Mouse (Mus musculus) intestine, embryonic 16.5 days (tissue): Measurements from ENCODE around the gene Rnf225. TPM values are rescaled to one million over a fixed set of nuclear protein-coding genes. Genes with fewer than 3 reads are reported as not detected.

ENCODE experiments used
- ATAC-seq: fragments of 200-750 bp; cut with Nextera tagmentation; 2 replicates; pipeline ENCODE4 v1.8.0; 2017; ENCODE audit warnings: moderate TSS enrichment, moderate library complexity
- H3K27ac ChIP-seq: fragments of 300-500 bp; sonication (generic); 2 replicates; pipeline ENCODE4 v1.5.1; 2014; ENCODE audit warnings: mild to moderate bottlenecking, low read length
- H3K27me3 ChIP-seq: fragments of 300-500 bp; sonication (generic); replicated peaks from 2 replicates; pipeline ENCODE4 v1.6.1; 2014; ENCODE audit warnings: low read length, control low read depth, mixed read lengths; ENCODE audit not compliant: control insufficient read depth, insufficient read depth
- H3K36me3 ChIP-seq: fragments of 300-500 bp; sonication (generic); 2 replicates; pipeline ENCODE4 v1.6.1; 2014; ENCODE audit warnings: low read length, control low read depth; ENCODE audit not compliant: control insufficient read depth, insufficient read depth
- H3K4me1 ChIP-seq: fragments of 300-500 bp; sonication (generic); 2 replicates; pipeline ENCODE4 v1.6.1; 2014; ENCODE audit warnings: low read length, control low read depth, mixed read lengths; ENCODE audit not compliant: control insufficient read depth, insufficient read depth
- H3K4me2 ChIP-seq: fragments of 300-500 bp; sonication (generic); 2 replicates; pipeline ENCODE4 v1.6.1; 2014; ENCODE audit warnings: low read depth, low read length, control low read depth
- H3K4me3 ChIP-seq: fragments of 300-500 bp; sonication (generic); 2 replicates; pipeline ENCODE4 v1.5.1; 2014; ENCODE audit warnings: mild to moderate bottlenecking, low read length
- H3K9ac ChIP-seq: fragments of 300-500 bp; sonication (generic); 2 replicates; pipeline ENCODE4 v1.6.1; 2014; ENCODE audit warnings: low read depth, low read length
- H3K9me3 ChIP-seq: fragments of 300-500 bp; sonication (generic); 2 replicates; pipeline ENCODE4 v1.6.1; 2016; ENCODE audit warnings: low read length, control low read depth; ENCODE audit not compliant: control insufficient read depth
- WGBS: fragments of 180-500 bp; shearing (Covaris S2); extraction: QIAGEN DNeasy Blood & Tissue Kit; methylation state at CpG from one replicate; pipeline ENCODE4 v1.1.7; 2014; 5-methylcytosine and 5-hydroxymethylcytosine counted together
- polyA plus RNA-seq: library from polyadenylated mRNA; unstranded; fragments of >200 nt; fragmentation: Nextera tagmentation; extraction: Ambion mirVana; gene quantifications from 2 replicates; pipeline ENCODE4 v1.2.1, GENCODE M21; 2015

Rnf225 gene
- polyA plus RNA-seq, 1 experiment from 2014 or later, result 0.27 TPM

DNA sequence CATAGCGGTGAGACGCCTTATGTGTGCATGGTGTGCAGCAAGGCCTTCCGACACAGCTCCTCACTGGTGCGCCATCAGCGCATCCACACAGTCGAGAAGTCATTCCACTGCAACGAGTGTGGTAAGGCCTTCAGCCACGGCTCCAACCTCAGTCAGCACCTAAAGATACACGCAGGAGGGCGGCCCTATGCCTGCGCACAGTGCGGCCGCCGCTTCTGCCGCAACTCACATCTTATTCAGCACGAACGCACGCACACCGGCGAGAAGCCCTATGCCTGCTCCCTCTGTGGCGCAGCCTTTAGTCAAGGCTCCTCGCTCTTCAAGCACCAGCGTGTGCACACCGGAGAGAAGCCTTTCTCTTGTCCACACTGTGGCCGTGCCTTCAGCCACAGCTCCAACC is 43.7 kb downstream of the Rnf225 start:
- Histone ChIP-seq H3K4me3 (no peak overlapping the region), H3K27me3 (no peaks in the 10 kb centered on the region), H3K4me2 (no peak overlapping the region), H3K4me1 (peaks cover 10% of the 10 kb centered on the region), H3K36me3 (peaks cover 18% of the 10 kb centered on the region), H3K27ac (no peak overlapping the region), H3K9ac (no peak overlapping the region), H3K9me3 (no peaks in the 10 kb centered on the region)
- WGBS, result 92% methylated on average over 25 of the region's 25 CpGs
- ATAC-seq, result no peak

DNA sequence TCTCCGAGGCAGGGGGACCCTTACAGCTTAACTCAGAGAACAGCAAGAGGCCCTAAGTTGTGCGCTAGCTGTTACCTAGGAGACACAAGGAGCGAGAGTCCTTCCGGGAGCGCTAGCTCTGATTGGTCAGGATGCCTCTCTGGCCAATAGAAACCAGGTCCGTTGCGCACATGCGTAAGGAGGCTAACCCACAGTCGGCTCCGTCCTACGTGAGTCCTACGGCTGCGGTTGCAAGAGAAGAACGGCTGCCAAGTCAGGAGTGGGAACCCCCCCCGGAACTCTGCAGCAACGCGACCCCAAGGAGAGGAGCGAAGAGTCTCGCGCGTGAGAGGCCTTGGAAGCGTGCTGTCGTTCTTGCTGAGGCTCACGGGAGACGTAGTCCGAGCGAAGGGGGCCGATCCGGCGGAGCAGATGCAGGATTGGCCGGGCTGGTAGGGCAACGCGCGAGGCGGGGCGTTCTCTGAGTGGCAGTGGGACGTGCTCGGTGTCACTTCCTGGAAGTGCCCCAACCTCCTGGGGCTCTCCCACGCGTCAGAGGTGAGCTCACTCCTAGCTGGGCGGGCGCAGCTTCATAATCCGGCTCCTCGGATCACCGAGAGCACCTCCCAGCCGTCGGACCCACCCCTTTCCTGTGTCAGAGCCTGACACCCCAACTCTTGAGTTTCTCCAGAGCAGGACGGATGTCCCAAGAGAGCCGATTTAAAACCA is 50.6 kb downstream of the Rnf225 start, which contains the start of gene Zfp446:
Gene Zfp446, plus strand, starts transcription at position 167 of the 708 bp plus-strand sequence.
- H3K27me3 ChIP-seq, result no peaks in the 10 kb centered on the region
- H3K27ac ChIP-seq, result peak within 1 kb of the TSS; percentile 93
- ATAC-seq, result peak; percentile 99
- no peaks in the 10 kb centered on the region for H3K36me3 ChIP-seq
- H3K4me3 ChIP-seq, result peak within 1 kb of the TSS; percentile 67
- peaks cover 20% of the 10 kb centered on the region for H3K4me1 ChIP-seq
- WGBS, result 0% methylated on average over 49 of the region's 49 CpGs
- no peaks in the 10 kb centered on the region for H3K9me3 ChIP-seq
- peak within 1 kb of the TSS; percentile 65 for H3K4me2 ChIP-seq
- peak within 1 kb of the TSS; percentile 77 for H3K9ac ChIP-seq

GRCm38 (mm10) chr7:12978931-12979722 is 51.9 kb downstream of the Rnf225 start:
- peak overlapping the region; percentile 63 for H3K4me2 ChIP-seq
- H3K36me3 ChIP-seq, result no peaks in the 10 kb centered on the region
- H3K4me3 ChIP-seq, result peak overlapping the region; percentile 67; the same call in 1 of the 2 replicates
- H3K27me3 ChIP-seq, result no peaks in the 10 kb centered on the region
- H3K4me1 ChIP-seq, result peaks cover 20% of the 10 kb centered on the region
- peak overlapping the region; percentile 70 for H3K9ac ChIP-seq
- H3K9me3 ChIP-seq, result no peaks in the 10 kb centered on the region
- H3K27ac ChIP-seq, result peak overlapping the region; percentile 88; the same call in 1 of the 2 replicates
- 79% methylated on average over 18 of the region's 18 CpGs for WGBS
- no peak for ATAC-seq

GRCm38 (mm10) chr7:12979776-12980175 is 52.6 kb downstream of the Rnf225 start:
- H3K4me2 ChIP-seq, result 0 out of 2 replicates have a peak overlapping the region, but pooled peaks have one; percentile 3
- H3K9me3 ChIP-seq, result no peaks in the 10 kb centered on the region
- H3K4me1 ChIP-seq, result peaks cover 20% of the 10 kb centered on the region
- WGBS, result 38% methylated on average over 6 of the region's 6 CpGs
- H3K36me3 ChIP-seq, result no peaks in the 10 kb centered on the region
- H3K4me3 ChIP-seq, result no peak overlapping the region
- H3K27me3 ChIP-seq, result no peaks in the 10 kb centered on the region
- ATAC-seq, result no peak
- peak overlapping the region; percentile 46; the same call in 1 of the 2 replicates for H3K27ac ChIP-seq
- peak overlapping the region; percentile 35 for H3K9ac ChIP-seq

- H3K9me3 ChIP-seq, result no peaks in the 10 kb centered on the region
- 83% methylated on average over 7 of the region's 7 CpGs for WGBS
- H3K27ac ChIP-seq, result no peak overlapping the region
- H3K4me1 ChIP-seq, result peaks cover 20% of the 10 kb centered on the region
- H3K36me3 ChIP-seq, result no peaks in the 10 kb centered on the region
- H3K4me2 ChIP-seq, result no peak overlapping the region
- H3K4me3 ChIP-seq, result no peak overlapping the region
- ATAC-seq, result no peak
- H3K27me3 ChIP-seq, result no peaks in the 10 kb centered on the region
- 0 out of 2 replicates have a peak overlapping the region, but pooled peaks have one; percentile 35 for H3K9ac ChIP-seq
Measured at GRCm38 (mm10) chr7:12980291-12980690, 53.1 kb downstream of the Rnf225 start.

Other genes starting within 250 kb of the Rnf225 start
- gene Vmn2r55, start 242.4 kb upstream of the Rnf225 start, polyA plus RNA-seq, result not detected in 2 replicates
- not detected in 2 replicates for gene Vmn2r56, start 192.4 kb upstream of the Rnf225 start, polyA plus RNA-seq
- gene Zscan18, start 123.8 kb upstream of the Rnf225 start, polyA plus RNA-seq, result 3.4 and 4.0 TPM in 2 replicates
- gene Zfp329, start 108.6 kb upstream of the Rnf225 start, polyA plus RNA-seq, result 8.4 and 8.8 TPM in 2 replicates
- 27.1 and 27.7 TPM in 2 replicates for gene Zfp110, start 92.7 kb upstream of the Rnf225 start, polyA plus RNA-seq
- gene Zfp128, start 46.2 kb upstream of the Rnf225 start, polyA plus RNA-seq, result 2.2 and 2.9 TPM in 2 replicates
- 13.3 and 13.5 TPM in 2 replicates for gene Zscan22, start 29.6 kb upstream of the Rnf225 start, polyA plus RNA-seq
- 904 and 1,023 TPM in 2 replicates for gene Rps5, start 5.1 kb upstream of the Rnf225 start, polyA plus RNA-seq
- 7.8 TPM in 2 replicates for gene Zfp324, start 38.4 kb downstream of the Rnf225 start, polyA plus RNA-seq
- 5.9 and 6.1 TPM in 2 replicates for gene Zfp446, start 50.4 kb downstream of the Rnf225 start, polyA plus RNA-seq
- 0.84 and 0.89 TPM in 2 replicates for gene Slc27a5, start 70.8 kb downstream of the Rnf225 start, polyA plus RNA-seq
- gene Trim28, start 71.7 kb downstream of the Rnf225 start, polyA plus RNA-seq, result 116 and 131 TPM in 2 replicates
- 22.2 and 23.2 TPM in 2 replicates for gene Zbtb45, start 82.6 kb downstream of the Rnf225 start, polyA plus RNA-seq
- gene Chmp2a, start 107.4 kb downstream of the Rnf225 start, polyA plus RNA-seq, result 199 and 202 TPM in 2 replicates
- gene Ube2m, start 110.9 kb downstream of the Rnf225 start, polyA plus RNA-seq, result 19.5 and 25.0 TPM in 2 replicates
- 1.4 and 1.8 TPM in 2 replicates for gene Mzf1, start 127.3 kb downstream of the Rnf225 start, polyA plus RNA-seq
- not detected in 2 replicates for gene Vmn1r85, start 167.8 kb downstream of the Rnf225 start, polyA plus RNA-seq
- gene Vmn1r86, start 192.5 kb downstream of the Rnf225 start, polyA plus RNA-seq, result not detected in 2 replicates
- not detected in 2 replicates for gene Vmn1r87, start 212.7 kb downstream of the Rnf225 start, polyA plus RNA-seq
- gene Vmn1r88, start 232.2 kb downstream of the Rnf225 start, polyA plus RNA-seq, result not detected in 2 replicates